In the genomic region with DNA sequence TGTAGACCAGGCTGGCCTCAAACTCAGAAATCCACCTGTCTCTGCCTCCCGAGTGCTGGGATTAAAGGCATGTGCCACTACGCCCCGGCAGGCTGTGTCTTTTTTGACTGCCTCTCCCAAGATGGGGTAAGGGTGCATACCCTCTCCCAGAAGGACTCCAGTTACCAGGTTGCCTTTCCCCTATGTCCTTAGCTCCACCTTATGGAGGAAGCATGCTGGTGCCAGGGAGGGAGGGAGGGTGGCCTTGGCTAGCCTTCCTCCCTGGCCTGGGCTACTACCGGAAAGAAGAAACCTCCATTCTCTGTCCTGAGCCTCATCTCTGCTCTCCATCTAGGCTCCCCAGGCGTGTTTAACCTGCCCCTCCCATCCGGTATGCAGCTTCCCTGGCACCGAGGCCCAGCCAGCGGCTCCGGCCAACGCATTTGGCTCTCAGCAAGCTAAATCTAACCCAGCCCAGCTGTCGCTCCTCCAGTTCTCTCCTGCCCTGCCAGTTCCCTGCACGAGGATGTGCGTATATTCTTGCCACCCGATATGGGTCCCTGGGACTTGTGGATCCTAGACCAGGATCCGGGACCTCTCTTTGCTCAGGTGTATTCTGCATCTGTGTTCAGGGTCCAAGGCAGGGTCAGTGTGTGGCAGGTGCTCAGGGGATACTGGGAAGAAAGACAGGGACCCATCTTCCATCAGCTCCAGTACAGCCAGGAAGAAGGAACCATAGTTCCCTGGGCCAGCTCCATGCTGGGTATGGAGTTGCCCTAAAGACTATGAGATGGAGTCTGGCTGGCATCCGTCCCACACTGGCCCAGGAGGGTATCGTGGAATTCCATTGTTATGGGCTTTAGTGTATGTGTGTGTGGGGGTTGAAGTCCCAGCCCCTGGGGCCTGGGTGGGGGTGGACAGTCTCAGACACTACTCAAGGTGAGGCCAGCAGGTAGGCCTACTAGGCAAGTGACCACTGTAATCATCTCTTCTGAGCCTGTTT, we compare ENCODE assay signal across 11 mouse cellular contexts. TPM values are rescaled to one million over a fixed set of nuclear protein-coding genes. Genes with fewer than 3 reads are reported as not detected.
DNase-seq lines count a peak whose midpoint lies in the region; ATAC-seq and TF ChIP-seq lines count a peak whose summit lies in the region.
"Had no signal": no experiment of that assay in that cellular context is flagged by ENCODE, and none has a peak within 500 bp of the region (broad histone marks: within the 10 kb centered on the region; RNA-seq: fewer than 3 reads in every experiment).

No protein-coding gene starts in this region.

- DNase-seq in kidney, adult 2 months, result peak; percentile 41
- DNase-seq in kidney, adult 18-20 months, result no peak
- DNase-seq in cerebellum, adult 2 months, result peak; percentile 76 to 81
- peak; percentile 93 for DNase-seq in gastrocnemius, postnatal 25 days
- peak; percentile 73 to 75 for DNase-seq in layer of hippocampus, adult 8-10 months (ENCODE audit: low spot score in 2 of 2)
- DNase-seq in thymus, adult 18-20 months, result no peak

- no peak overlapping the region for H3K9ac ChIP-seq in intestine, embryonic 15.5 days

- no peaks in the 10 kb centered on the region for H3K27me3 ChIP-seq in kidney, adult 2 months (replicated peaks; ENCODE audit: control insufficient read depth, insufficient read depth, low read length)
- H3K27me3 ChIP-seq in cerebellum, adult 2 months (ENCODE audit: control insufficient read depth, insufficient read depth, low read length), result no peaks in the 10 kb centered on the region
- H3K27me3 ChIP-seq in myocyte (ENCODE audit: control insufficient read depth, insufficient read depth, insufficient read length), result peaks cover 21% of the 10 kb centered on the region
- H3K27me3 ChIP-seq in intestine, embryonic 15.5 days (replicated peaks), result no peaks in the 10 kb centered on the region
- H3K27me3 ChIP-seq: Patski had no signal

- H3K79me2 ChIP-seq in myocyte (ENCODE audit: control insufficient read depth, insufficient read depth), result no peaks in the 10 kb centered on the region

- H3K4me2 ChIP-seq in myocyte (ENCODE audit: low read depth), result peak overlapping the region; percentile 40
- H3K4me2 ChIP-seq in intestine, embryonic 15.5 days (replicated peaks), result no peak overlapping the region

- H3ac ChIP-seq in myocyte (ENCODE audit: control insufficient read depth, insufficient read length), result no peak overlapping the region

- no peak overlapping the region for H3K4me3 ChIP-seq in kidney, adult 2 months (ENCODE audit: insufficient read depth, low read depth, low read length)
- no peak overlapping the region for H3K4me3 ChIP-seq in cerebellum, adult 2 months (replicated peaks; ENCODE audit: insufficient read depth, low read depth, low read length)
- no peak overlapping the region for H3K4me3 ChIP-seq in myocyte
- no peak overlapping the region for H3K4me3 ChIP-seq in intestine, embryonic 15.5 days (replicated peaks)
- H3K4me3 ChIP-seq: megakaryocyte, embryonic 14.5 days had no signal

- no peaks in the 10 kb centered on the region for H3K9me3 ChIP-seq in intestine, embryonic 15.5 days
- H3K9me3 ChIP-seq: megakaryocyte, embryonic 14.5 days had no signal

- 57% methylated on average over 17 of the region's 17 CpGs for WGBS in kidney, adult 2 months
- 16% methylated on average over 17 of the region's 17 CpGs for WGBS in cerebellum, adult 2 months
- 59% methylated on average over 17 of the region's 17 CpGs for WGBS in intestine, embryonic 15.5 days

- no peak; the same call in 1 of the 2 replicates for TF ChIP-seq CTCF in kidney, adult 2 months (conservative IDR thresholded peaks at IDR 0.05; ENCODE audit: insufficient read depth, insufficient read length, low read depth, low read length)
- 0 out of 2 replicates have a peak, but pooled peaks have one; percentile 37 for TF ChIP-seq CTCF in cerebellum, adult 2 months (IDR thresholded peaks at IDR 0.05; ENCODE audit: borderline replicate concordance, insufficient read depth, low read depth, low read length)

- TF ChIP-seq POLR2A in kidney, adult 2 months (IDR thresholded peaks at IDR 0.05; ENCODE audit: low read depth, low read length), result no peak
- TF ChIP-seq POLR2A in cerebellum, adult 2 months (IDR thresholded peaks at IDR 0.05; ENCODE audit: borderline replicate concordance, insufficient read depth, low read length), result no peak
- no peak for TF ChIP-seq POLR2A in myocyte (IDR thresholded peaks at IDR 0.05; ENCODE audit: insufficient read length, low read depth)

- no peak overlapping the region for H3K27ac ChIP-seq in kidney, adult 2 months (ENCODE audit: insufficient read depth, low read depth, low read length)
- peak overlapping the region; percentile 3; the same call in 1 of the 2 replicates for H3K27ac ChIP-seq in cerebellum, adult 2 months (ENCODE audit: insufficient read depth, low read length)
- no peak overlapping the region for H3K27ac ChIP-seq in intestine, embryonic 15.5 days

- ATAC-seq in intestine, embryonic 15.5 days, result no peak

- no peaks in the 10 kb centered on the region for H3K36me3 ChIP-seq in kidney, adult 2 months (ENCODE audit: control insufficient read depth, insufficient read depth, low read length)
- H3K36me3 ChIP-seq in myocyte (ENCODE audit: control insufficient read depth, insufficient read depth), result no peaks in the 10 kb centered on the region
- H3K36me3 ChIP-seq in intestine, embryonic 15.5 days, result no peaks in the 10 kb centered on the region

- peaks cover 8% of the 10 kb centered on the region for H3K4me1 ChIP-seq in kidney, adult 2 months (ENCODE audit: control insufficient read depth, insufficient read depth, low read length)
- peaks cover 31% of the 10 kb centered on the region for H3K4me1 ChIP-seq in cerebellum, adult 2 months (ENCODE audit: control insufficient read depth, insufficient read depth, low read length)
- peaks cover 16% of the 10 kb centered on the region for H3K4me1 ChIP-seq in intestine, embryonic 15.5 days (replicated peaks)

TF ChIP-seq in myocyte, 11 proteins besides CTCF, POLR2A, EP300 and RAD21:
- TF ChIP-seq TCF12 (IDR thresholded peaks at IDR 0.05; ENCODE audit: insufficient read depth, poor library complexity, severe bottlenecking) (peak; percentile 54), MYOG (IDR thresholded peaks at IDR 0.05; ENCODE audit: control insufficient read depth in 1 of 3, insufficient read depth in 1 of 3, insufficient read length in 2 of 3, low read depth in 2 of 3) (peak; percentile 74 to 93 (median 88)), MYOD1 (IDR thresholded peaks at IDR 0.05; ENCODE audit: control insufficient read depth in 1 of 3, insufficient read length in 2 of 3, low read depth in 2 of 3) (peak; percentile 41 to 90 (median 77)), SRF (IDR thresholded peaks at IDR 0.05; ENCODE audit: control insufficient read depth, insufficient read length, low read depth) (no peak), E2F4 (IDR thresholded peaks at IDR 0.05; ENCODE audit: insufficient read depth) (no peak)
TF ChIP-seq in myocyte: peak in this region for 3.

RNA-seq across cellular contexts. Expression of gene Osbpl2, which starts 4.9 kb away (rescaled TPM):
- polyA plus RNA-seq in kidney, adult 2 months (2012; rRNA removed), result 30.3 and 33.8 TPM in 2 replicates
- 64.3 and 69.6 TPM in 2 replicates for polyA plus RNA-seq in cerebellum, adult 2 months (2012; rRNA removed)
- total RNA-seq in gastrocnemius, postnatal 25 days (2021), result 10 to 100 TPM; 15.4 to 16.0 TPM
- total RNA-seq in layer of hippocampus, adult 8-10 months (2022), result 10 to 100 TPM; 49.3 to 57.5 (median 52.7) TPM
- 34.8 TPM for polyA plus RNA-seq in myocyte (2012; fragmentation: generic; extraction: Trizol)
- polyA plus RNA-seq in intestine, embryonic 15.5 days (2015; fragmentation: Nextera tagmentation; extraction: Ambion mirVana), result 29.6 and 32.8 TPM in 2 replicates

RNA-seq across cellular contexts. Expression of gene Hrh3, which starts 9.9 kb away (rescaled TPM):
- polyA plus RNA-seq in kidney, adult 2 months (2012; rRNA removed), result 0.08 and 0.17 TPM in 2 replicates
- 21.1 and 25.4 TPM in 2 replicates for polyA plus RNA-seq in cerebellum, adult 2 months (2012; rRNA removed)
- total RNA-seq in gastrocnemius, postnatal 25 days (2021), result not detected
- 10 to 100 TPM; 48.3 to 55.8 (median 50.0) TPM for total RNA-seq in layer of hippocampus, adult 8-10 months (2022)
- polyA plus RNA-seq in myocyte (2012; fragmentation: generic; extraction: Trizol), result 0.16 TPM
- polyA plus RNA-seq in intestine, embryonic 15.5 days (2015; fragmentation: Nextera tagmentation; extraction: Ambion mirVana), result 0.08 TPM in 1 of 2 replicates, not detected in the other
- polyA plus RNA-seq: heart, embryonic 14.5 days had no signal

RNA-seq across cellular contexts. Expression of gene Mtg2, which starts 43.8 kb away (rescaled TPM):
- 24.3 and 26.2 TPM in 2 replicates for polyA plus RNA-seq in kidney, adult 2 months (2012; rRNA removed)
- polyA plus RNA-seq in cerebellum, adult 2 months (2012; rRNA removed), result 28.5 and 28.7 TPM in 2 replicates
- total RNA-seq in gastrocnemius, postnatal 25 days (2021), result 10 to 100 TPM; 12.5 to 13.2 TPM
- 10 to 100 TPM; 15.6 to 25.8 (median 19.3) TPM for total RNA-seq in layer of hippocampus, adult 8-10 months (2022)
- 17.2 TPM for polyA plus RNA-seq in myocyte (2012; fragmentation: generic; extraction: Trizol)
- polyA plus RNA-seq in intestine, embryonic 15.5 days (2015; fragmentation: Nextera tagmentation; extraction: Ambion mirVana), result 24.9 and 28.2 TPM in 2 replicates

RNA-seq across cellular contexts. Expression of gene Adrm1, which starts 57.1 kb away (rescaled TPM):
- polyA plus RNA-seq in kidney, adult 2 months (2012; rRNA removed), result 80.0 and 95.3 TPM in 2 replicates
- polyA plus RNA-seq in cerebellum, adult 2 months (2012; rRNA removed), result 111 and 114 TPM in 2 replicates
- total RNA-seq in gastrocnemius, postnatal 25 days (2021), result 100 to 1,000 TPM in 1 of 2 experiments, 10 to 100 TPM in 1; 88.2 to 102 TPM
- total RNA-seq in layer of hippocampus, adult 8-10 months (2022), result 100 to 1,000 TPM in 3 of 4 experiments, 10 to 100 TPM in 1; 97.9 to 107 (median 104) TPM
- 188 TPM for polyA plus RNA-seq in myocyte (2012; fragmentation: generic; extraction: Trizol)
- 172 TPM in 2 replicates for polyA plus RNA-seq in intestine, embryonic 15.5 days (2015; fragmentation: Nextera tagmentation; extraction: Ambion mirVana)

Comparison
In these comparisons a context has a peak if more than half of its experiments do, and no peak if none do; other contexts are left out.
1. DNase-seq: peak in kidney, adult 2 months (single experiment), cerebellum, adult 2 months (2 of 2), gastrocnemius, postnatal 25 days (single experiment) and layer of hippocampus, adult 8-10 months (2 of 2); none in kidney, adult 18-20 months (single experiment) and thymus, adult 18-20 months (0 of 2).
2. RNA of gene Hrh3, which starts 9.9 kb away (polyA plus RNA-seq): 21.1 to 25.4 TPM in cerebellum, adult 2 months; 0.08 to 0.17 TPM in kidney, adult 2 months, 0.16 TPM in myocyte (single experiment) and 0.08 TPM in intestine, embryonic 15.5 days; every median in the first group is over 10 times any median in the second.